Mouse (Mus musculus) liver (tissue): ENCODE data around the gene Ube2g1.
"Not testable (repeated sequence)": the region's sequence is repeated elsewhere in the genome, so short reads cannot be mapped to it uniquely, and the experiment has no call there.

ENCODE experiments used
- DNase-seq: peaks from one replicate; pipeline ENCODE4 v3.0.0-alpha.2; 2020; ENCODE audit warnings: mixed read lengths

Ube2g1 gene

DNA sequence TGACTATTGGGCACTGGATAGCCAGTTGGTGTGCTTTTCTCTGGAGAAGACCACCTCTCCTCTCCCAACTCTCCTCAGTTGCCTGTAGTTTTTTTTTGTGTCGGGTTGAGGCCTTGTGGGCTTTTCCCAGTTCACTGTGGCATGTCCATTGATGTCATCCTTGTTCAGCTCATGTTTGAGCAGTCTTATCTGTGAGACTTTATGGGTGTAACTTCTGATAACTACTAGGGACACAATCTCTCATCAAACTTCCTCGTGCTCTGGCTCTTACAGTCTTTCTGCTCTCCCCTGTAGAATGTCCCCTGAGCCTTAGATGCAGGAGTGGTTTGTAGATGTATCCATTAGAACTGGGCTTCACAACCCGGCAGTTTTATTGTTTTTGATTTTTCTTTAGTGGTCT, 87.9 kb downstream of the Ube2g1 start:
- no peak for DNase-seq

DNA sequence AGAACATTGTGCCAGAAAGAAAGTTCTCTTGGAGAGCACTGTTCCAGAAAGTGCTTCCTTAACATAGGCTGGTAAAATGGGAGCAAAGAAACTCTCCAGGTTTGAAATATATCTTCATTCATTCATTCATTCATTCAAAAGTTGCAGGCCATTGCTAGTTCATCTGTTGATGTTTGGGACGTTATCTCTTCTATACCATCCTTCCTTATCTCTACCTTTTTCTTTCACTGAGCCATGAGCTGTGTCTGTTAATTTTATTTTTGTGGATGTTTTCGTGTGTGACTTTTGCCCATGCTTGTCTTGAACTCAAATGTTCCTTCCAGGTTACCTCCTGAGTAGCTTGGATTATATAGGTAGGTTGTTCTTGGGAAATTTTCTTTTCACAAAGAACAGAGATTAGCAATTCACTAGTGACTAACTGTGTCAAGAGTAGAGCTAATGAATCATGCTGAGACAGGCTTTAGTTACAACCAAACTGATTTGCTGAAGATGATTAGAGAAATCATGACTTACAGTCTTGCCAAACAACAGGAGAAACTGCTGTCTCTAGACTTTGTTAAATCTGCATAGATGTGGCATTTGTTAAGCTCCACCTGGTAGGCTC, 89.4 kb downstream of the Ube2g1 start:
- DNase-seq: no peak

DNA sequence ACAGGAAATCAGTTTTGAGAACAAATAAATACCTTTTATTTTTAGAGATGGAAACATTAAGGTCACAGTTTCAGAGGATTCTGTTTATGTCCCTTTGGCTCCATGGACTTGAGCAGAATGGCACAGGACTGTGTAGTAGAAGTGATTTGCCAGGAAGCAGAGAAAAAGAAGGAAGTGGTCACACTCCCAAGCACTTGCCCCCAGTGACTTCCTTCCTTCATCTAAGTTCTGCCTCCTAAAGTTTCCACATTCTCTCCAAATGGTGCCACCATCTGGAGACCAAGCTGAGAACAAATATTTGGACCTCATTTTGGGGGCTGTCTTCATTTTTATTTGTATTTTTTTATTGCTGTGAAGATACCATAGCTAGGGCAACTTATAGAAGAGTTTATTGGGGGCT, 90.2 kb downstream of the Ube2g1 start:
- DNase-seq: no peak

DNA sequence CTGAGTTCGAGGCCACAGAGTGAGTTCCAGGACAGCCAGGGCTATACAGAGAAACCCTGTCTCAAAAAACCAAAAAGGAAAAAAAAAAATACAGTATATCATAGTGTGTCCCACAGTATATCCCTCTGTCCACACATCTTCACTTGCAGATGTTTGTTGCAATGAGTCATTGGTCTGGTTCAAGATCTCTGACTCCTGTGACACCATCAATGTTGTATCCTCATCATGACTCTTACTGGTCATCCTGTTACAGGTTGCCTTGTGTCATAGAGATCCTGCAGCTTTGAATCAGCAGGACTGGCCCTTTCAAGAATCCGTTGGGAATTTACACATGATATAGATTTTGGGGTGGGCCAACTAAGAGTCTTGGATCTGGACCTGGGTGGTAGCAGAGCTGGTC, 98.0 kb downstream of the Ube2g1 start:
- DNase-seq: not testable (repeated sequence)

DNA sequence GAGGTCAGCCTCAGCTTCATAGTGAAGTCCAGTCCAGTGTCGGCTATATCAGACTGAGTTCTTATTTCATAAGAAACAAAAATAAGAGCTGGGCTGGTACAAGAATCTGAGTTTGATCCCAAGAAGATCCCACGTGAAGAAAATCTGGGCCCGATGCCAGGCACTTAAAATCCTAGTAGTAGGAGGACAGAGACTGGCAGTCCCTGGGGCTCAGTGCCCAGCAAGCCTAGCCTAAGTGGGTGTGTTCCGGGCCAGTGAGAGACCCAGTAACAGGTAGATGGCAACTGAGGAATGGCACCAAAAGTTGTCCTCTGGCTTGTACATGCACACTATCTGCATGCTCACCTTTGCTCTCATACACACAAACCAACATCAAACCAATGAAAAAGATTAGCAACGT, 105.6 kb downstream of the Ube2g1 start:
- DNase-seq: no peak

DNA sequence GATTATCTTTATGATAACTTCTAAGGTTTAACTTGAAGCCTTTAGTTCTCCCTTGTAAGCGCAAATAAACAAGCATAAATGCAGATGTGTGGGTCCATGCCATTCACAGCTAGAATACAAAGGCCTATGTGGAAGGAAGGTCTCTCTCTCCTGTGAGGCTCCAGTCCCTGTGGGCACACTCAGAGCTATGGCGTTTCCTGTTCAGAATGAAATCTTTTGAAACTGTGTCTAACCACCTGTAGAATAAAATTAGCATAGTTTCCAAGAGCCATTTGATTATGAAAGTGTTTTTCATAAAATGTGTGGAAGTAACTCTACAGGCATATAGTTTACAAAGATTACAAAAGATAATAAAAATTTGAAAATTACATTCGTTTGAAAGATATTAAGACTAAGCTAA, 111.1 kb downstream of the Ube2g1 start:
- DNase-seq: no peak

DNA sequence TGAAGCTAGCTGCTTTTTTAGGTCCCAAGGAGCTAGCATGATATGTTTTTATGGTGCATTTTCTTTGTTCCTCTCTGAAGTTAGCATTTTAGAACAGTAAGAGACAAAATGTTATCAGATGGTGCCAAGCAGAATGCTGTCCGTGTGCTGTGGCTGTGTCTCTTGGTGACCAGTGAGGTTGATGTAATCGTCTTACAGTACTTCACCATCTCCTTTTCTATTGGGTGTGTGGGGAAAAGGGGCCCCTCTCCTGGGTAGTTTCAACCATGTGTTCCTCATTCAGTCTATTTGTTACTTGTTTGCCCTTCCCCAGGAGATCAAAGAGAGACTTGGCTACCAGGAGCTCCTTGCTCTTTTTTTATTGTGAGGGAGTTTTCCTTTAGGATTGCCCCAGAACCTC, 116.1 kb downstream of the Ube2g1 start:
- no peak for DNase-seq

DNA sequence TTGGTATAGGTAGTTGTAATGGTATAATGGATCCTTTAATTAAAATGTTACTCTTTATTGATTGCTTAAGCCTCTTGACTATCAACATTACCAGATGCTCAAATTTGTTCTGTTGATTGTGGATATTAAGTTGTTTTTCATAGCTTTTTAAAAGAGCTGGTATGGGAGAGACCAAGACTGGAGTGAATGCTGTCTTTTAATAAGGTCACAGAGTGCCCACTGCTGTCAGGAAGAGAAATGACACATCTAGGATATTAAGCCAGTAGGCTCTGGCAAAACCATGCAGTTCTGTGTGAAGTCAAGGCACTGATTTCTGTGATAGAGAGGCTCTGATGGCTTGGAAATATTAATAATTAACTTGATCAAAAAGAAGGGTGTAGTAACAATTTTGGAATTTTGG, 116.8 kb downstream of the Ube2g1 start:
- DNase-seq: no peak

DNA sequence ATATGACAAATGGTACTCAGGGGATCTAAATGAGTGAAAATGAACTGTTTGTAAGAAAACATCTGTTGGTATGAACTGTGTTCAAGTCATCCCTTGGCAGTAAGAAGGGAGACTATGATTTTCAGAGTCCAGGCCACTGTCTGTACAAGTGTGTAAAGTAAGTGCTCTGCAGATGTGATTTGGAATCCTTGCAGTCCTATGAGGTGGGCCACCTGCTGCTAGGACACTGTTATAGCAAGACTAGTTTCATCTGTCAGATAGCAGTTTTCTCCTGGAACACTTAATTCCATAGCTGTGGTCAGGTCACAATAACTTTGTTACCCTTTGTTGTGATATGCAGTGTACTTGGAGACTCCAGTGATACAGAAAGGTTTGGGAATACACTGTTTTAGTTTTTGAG, 118.9 kb downstream of the Ube2g1 start:
- DNase-seq: no peak

DNA sequence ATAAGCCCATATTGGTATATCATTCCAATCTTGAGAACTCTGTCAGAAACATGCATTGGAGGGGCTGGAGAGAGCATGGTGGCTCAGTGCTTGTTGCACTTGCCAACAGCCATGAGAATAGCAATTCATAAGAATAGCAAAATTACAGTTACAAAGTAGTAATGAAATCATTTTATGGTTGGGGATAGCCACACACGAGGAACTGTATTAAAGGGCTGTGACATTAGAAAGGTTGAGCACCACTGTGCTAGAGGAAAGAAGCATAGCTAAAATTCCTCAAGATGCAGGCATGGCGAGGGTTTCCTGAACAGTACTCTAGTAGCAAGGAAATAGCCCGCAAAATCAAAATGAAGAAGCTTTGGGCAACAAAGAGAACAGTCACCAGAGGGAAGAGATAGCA, 126.7 kb downstream of the Ube2g1 start:
- no peak for DNase-seq

DNA sequence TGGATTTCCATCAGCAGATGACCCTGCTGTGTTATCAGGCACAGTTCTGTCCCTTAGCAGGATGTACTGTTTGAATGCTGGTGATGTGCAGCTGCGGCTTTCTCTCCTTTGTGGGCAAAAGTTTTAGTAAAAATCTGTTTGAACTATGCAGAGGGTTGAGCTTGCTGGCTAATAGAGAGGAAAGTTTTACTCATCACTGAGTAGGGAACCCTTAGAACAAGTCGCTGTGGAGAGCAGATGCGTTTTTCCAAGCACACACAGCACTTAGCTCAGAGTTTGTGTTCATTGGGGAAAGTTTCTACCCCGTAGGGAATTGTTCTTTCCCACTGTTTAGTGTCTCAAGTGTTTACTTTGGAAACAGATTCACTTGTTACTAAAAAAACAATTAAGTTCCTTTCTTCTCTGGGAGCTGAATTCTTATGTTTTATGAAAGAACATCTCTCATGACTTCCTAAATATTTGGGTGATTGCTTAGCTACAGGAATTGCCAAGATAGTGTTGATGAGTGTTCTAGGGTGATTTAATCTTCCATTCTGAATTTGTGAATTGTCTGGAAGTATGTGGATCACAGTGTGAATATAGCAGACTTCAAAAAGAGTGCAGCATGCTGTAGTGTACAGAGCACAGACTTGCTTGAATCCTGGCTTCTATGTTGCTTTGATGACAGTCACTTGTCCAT, 127.9 kb downstream of the Ube2g1 start:
- DNase-seq: no peak

DNA sequence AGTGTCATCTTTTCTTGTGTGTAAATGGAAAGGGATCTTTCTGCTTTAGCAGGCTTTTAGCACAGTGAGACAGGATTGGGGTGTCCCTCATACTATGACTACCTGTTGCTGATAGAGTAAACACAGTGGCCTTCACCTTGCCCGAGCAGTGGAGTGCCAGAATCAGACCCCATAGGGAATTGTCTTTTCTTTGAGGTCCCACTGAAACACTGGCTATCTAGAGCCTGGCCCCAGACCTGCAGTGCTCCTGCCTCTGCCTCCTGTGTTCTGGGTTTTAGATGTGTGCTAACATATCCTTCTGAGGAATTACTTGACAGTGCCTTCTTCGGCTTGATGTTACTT, 128.4 kb downstream of the Ube2g1 start:
- DNase-seq: no peak
